Comparison of ENCODE assay signal across 8 mouse cellular contexts in genomic region chr3:152111081-152111480, GRCm38 (mm10). TPM values are rescaled to one million over a fixed set of nuclear protein-coding genes. Genes with fewer than 3 reads are reported as not detected.
DNase-seq lines count a peak whose midpoint lies in the region; ATAC-seq and TF ChIP-seq lines count a peak whose summit lies in the region.

No protein-coding gene starts in this region.

- H3K4me1 ChIP-seq in cortical plate, adult 2 months (ENCODE audit: control insufficient read depth, insufficient read depth, low read length) = no peaks in the 10 kb centered on the region; the same call in 1 of the 2 replicates

- TF ChIP-seq CTCF in cortical plate, adult 2 months (IDR thresholded peaks at IDR 0.05; ENCODE audit: extremely low read depth, insufficient read depth, low read length) = peak; percentile 86

- intact Hi-C loops in left cerebral cortex, postnatal 10 days (cut with DNase I) = loop anchor here (5.0 kb wide), 2 partner anchors 81 to 101 kb away; partner anchors contain the start of genes Dnajb4 and Fubp1

- peak; percentile 18 to 22 for DNase-seq in monocyte, adult 2 months (ENCODE audit: low read depth in 1 of 2, low spot score in 2 of 2)
- DNase-seq in gastrocnemius, adult 8-10 months (ENCODE audit: low spot score in 2 of 2) = peak; percentile 67 to 68
- peak; percentile 57 for DNase-seq in induced T-regulatory cell, adult 2 months (ENCODE audit: low read depth)
- peak; percentile 79 to 84 for DNase-seq in left cerebral cortex, postnatal 10 days (ENCODE audit: extremely low spot score in 1 of 2, low spot score in 2 of 2)
- DNase-seq in mesoderm, embryonic 11.5 days (ENCODE audit: low read depth, low spot score) = peak; percentile 74
- DNase-seq in spleen, postnatal 10 days (ENCODE audit: low spot score in 2 of 2) = peak; percentile 64 to 84

- no peak for ATAC-seq in monocyte, adult 5-6 weeks (replicated peaks; ENCODE audit: insufficient number of reproducible peaks, low FRiP score, low TSS enrichment, poor library complexity, severe bottlenecking)

- no peak overlapping the region for H3K27ac ChIP-seq in cortical plate, adult 2 months (ENCODE audit: insufficient read depth, low read length)

- TF ChIP-seq POLR2A in cortical plate, adult 2 months (IDR thresholded peaks at IDR 0.05; ENCODE audit: extremely low read depth, insufficient read depth, low read length) = no peak

- no peak overlapping the region for H3K4me3 ChIP-seq in cortical plate, adult 2 months (ENCODE audit: insufficient read depth, low read length)

RNA-seq across cellular contexts. Expression of gene Gipc2, which starts 54.9 kb away (rescaled TPM):
- 2.5 to 6.6 TPM in 2 of 3 replicates, not detected in the other for total RNA-seq in monocyte, adult 5-6 weeks (2017)
- polyA plus RNA-seq in cortical plate, adult 2 months (2012; rRNA removed) = 1.9 and 3.5 TPM in 2 replicates
- total RNA-seq in gastrocnemius, adult 8-10 months (2022) = under 1 TPM in 3 of 4 experiments, not detected in 1; 0.36 to 0.70 (median 0.68) TPM
- 1 to 10 TPM; 3.6 to 4.0 TPM for total RNA-seq in left cerebral cortex, postnatal 10 days (2021)

Comparison
In these comparisons a context has a peak if more than half of its experiments do, and no peak if none do; other contexts are left out.
1. DNase-seq: peak in every context shown above with its lines; median percentile 82 in left cerebral cortex, postnatal 10 days; 74 in mesoderm, embryonic 11.5 days; 74 in spleen, postnatal 10 days; 68 in gastrocnemius, adult 8-10 months; 57 in induced T-regulatory cell, adult 2 months; 20 in monocyte, adult 2 months.